Mouse (Mus musculus) cerebellum, adult 2 months (tissue): ENCODE measurements at regions not wholly inside any gene's neighbourhood (a gene's known extent, or its start where the extent isn't known, plus 50 kb on each side); places are given as distances from the start of the nearest gene placed in this dataset.

Experiments
- CTCF ChIP-seq: fragments of 200-500 bp; IDR thresholded peaks from 2 replicates; pipeline ENCODE4 v1.5.1; 2011; ENCODE audit warnings: low read depth, mild to moderate bottlenecking, control low read depth, low read length, moderate library complexity, borderline replicate concordance; ENCODE audit not compliant: insufficient read depth
- POLR2A ChIP-seq: fragments of 200-500 bp; IDR thresholded peaks from 2 replicates; pipeline ENCODE4 v1.6.1; 2011; ENCODE audit warnings: low read length, control low read depth, borderline replicate concordance; ENCODE audit not compliant: insufficient read depth

DNA sequence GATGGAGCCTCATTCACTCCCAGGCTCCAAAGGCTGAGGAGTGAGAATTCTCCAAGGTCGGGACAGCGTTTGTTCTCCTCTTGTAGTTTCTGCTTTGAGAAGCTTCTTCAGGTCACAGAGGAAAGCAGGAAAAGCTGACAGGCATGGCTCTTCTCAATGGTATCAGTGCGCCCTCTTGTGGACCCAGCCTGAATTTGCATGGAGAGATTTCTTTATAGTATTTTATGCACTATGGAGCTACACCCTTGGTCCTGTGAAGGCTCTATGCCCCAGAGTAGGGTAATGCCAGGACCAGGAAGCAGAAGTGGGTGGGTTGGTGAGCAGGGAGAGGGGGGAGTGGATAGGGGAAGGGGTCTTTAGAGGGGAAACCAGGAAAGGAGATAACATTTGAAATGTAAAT, 51.1 kb upstream of the Ces1h start:
- TF ChIP-seq POLR2A (no peak), CTCF (peak; percentile 70)
